Mouse (Mus musculus) T-helper 2 cell (primary cell): ENCODE measurements at regions not wholly inside any gene's neighbourhood (a gene's known extent, or its start where the extent isn't known, plus 50 kb on each side); places are given as distances from the start of the nearest gene placed in this dataset.
"Not testable (repeated sequence)": the region's sequence is repeated elsewhere in the genome, so short reads cannot be mapped to it uniquely, and the experiment has no call there.

ENCODE experiments used
- in situ Hi-C: fragments of 300-600 bp; cut with MboI, MseI; formaldehyde crosslinking; loops from one replicate; pipeline ENCODE4 v1.15.1; 2025; ENCODE audit warnings: high pct_unique_total_duplicates

DNA sequence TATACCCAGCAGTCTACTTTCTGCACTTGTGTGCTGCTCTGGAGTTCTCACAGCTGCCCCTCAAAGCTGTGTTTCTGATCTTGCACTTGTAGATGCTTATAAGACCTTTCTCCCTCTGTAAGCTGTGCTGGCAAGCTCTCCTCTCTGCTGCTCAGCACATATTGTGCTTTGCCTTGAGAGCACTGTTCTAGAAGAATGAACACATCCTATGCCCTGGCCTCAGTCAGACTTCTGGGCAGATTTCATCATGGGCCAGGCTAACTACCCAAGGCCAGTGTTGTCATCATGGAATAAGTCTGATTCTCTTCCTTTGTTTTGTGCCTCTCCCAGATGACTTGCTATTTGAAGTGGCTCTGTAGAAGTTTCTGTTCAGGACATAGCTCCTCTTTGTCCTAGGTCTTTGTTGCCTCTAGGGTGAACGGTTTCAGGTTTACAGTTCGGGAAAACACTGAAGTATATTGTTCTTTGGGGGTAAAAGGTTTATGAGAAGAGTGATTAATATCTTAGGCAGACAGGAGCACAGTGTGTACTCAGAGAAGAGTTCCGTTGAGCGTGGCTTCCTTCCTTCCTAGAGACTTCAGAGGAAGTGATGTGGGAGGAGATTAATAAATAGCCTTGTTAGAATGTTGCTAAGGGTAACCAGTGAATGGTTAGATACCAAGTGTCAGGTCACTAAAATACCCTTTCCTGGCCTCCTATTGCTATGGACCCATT is 70.8 kb downstream of the Pcdh18 start:
- in situ Hi-C loops = no loop called here

DNA sequence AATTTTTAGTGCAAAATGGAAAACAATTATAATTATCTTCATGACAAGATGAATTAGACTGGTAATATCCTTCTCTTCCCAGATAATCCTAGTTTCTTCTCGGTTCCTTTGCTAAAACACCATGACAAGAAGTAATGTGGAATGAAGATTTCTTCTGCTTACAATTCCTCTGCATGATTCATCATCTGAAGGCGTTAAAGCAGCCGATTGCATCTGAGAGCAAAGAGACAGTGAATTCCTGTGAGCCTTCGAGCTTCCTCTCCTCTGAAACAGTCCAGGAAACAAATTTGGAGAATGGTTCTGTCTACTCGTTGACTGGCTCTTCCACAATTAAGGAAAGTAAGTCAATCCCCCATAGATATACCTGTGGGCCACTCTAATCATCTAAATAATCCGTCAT is 82.2 kb downstream of the Pcdh18 start:
- in situ Hi-C loops = no loop called here

DNA sequence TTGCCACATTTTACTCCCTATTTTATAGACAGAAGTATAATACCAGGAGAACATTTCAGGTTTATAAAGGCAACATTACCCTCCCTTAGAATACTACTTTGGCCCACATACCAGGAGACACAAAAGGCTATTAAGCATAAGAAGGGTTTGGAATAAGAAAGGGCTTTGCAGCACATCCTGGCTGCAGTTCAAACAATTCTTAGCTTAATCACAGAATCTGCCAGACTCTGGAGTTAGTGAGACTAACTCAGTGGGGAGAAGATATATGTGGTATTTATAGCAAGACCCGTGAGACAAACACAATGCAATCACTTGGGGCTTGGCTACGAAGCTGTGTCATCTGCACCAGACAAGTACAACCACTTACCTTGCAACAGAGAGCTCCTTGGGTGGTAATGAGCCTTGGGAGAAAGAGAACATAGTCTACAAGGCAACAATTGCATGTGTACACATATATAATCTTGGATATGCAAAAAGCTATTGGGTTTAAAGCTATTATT is 84.4 kb downstream of the Pcdh18 start:
- in situ Hi-C loops = no loop called here

DNA sequence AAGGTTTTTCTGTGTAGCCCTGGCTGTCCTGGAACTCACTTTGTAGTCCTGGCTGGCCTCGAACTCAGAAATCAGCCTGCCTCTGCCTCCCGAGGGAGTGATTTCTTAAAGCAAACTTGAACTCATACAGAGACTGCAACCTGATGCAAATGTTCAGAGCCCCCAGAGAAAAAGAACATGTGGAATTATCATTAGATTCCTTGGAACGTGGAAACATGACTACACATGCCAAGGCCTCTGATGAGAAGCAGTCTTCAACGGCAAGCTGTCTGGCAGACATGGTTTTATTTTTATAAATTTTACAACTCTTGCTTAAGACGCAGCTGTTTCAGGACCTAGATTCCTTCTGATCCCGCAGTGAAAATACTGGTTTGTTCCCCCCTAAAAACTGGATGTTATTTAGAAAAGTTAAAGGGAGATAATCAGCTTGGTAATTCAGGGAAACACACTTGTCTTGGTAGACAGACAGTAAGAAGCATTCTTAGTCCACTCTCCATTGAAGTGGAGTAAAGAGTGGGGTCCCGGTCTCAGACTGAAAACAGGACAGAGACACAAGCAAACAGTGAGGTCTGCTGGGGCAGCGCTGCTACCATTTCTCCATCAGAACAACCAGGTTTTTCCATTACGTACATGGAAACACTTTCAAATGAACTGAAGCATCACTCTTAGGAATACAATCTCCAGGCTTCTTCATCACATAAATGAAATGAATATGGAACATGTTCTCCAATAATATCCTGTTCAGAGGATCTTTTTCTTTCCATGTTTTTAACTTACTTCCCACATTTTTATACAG is 89.4 kb downstream of the Pcdh18 start:
- in situ Hi-C loops = loop anchor here (10.0 kb wide), 1 partner anchor 913 kb away; no protein-coding TSS in a partner anchor

DNA sequence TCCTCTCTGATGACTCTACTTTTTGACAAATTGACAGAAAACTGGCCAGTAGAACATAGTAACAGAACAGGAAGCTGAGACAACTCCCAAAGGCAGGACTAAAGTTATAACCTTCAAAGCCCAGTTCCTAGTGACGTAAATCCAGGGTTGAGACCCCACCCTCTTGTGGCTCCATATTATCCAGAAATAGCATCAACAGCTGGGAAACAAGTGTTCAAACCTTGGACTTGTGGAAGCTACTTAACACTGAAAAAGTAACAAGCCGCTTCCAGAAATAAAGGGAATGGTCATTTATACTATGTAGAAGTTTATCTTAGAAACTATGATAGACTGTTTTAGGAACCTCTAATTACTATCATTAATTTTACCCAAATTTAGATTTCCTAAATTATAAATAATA is 90.6 kb downstream of the Pcdh18 start:
- in situ Hi-C loops = loop anchor here (10.0 kb wide), 1 partner anchor 912 kb away; no protein-coding TSS in a partner anchor

DNA sequence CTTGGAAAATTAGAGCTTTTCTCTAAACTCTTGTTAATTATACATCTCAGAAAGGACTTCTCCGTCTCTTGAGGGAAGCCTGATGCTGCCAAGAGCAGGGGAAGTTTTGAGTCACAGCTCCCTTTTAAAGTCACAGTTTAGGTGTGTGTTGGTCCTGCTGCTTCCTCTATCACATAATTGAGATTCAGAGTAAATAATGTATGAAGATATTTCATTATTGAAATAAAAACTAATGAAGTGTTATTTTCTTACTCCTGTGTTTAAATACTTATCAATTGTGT is 108.3 kb downstream of the Pcdh18 start:
- in situ Hi-C loops = no loop called here

DNA sequence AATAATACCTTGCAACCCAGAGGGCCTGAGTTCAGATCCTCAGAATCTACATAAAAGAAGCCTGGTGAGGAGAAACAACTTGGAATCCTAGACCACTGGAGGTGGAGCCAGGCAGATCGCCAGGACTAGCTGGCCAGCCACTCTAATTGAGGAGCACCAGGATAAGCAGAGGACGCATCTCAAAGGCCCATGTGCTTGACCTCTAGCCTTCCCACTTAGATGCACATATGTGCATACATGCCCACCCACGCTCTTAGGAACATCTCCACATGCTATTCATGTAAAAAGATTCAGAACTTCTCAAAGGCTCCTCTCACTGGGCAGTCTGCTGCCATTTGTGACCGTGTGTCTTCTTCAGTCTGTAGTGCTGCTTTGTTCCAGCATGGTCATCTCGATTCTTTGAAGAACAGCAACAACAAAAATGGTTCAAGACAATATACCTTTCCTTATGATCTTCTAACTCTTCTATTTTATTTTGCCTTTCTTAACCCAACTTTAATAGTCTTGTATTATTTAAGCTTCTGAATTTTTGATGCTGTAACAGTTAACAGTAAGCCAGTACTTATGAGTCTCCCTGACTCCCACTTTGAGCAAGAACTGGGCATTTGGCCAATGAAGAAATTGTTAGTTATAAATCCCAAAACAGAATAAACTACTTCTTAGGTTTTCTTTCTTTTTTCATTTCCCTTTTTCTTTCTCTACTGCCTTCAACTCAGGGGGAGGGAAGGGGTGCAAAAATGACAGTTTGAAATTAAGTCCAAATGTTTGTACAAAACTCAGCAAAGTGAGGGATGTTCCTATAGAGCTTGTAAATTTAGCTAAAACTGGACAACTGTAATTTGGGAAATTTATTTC is 108.9 kb downstream of the Pcdh18 start:
- in situ Hi-C loops = no loop called here

DNA sequence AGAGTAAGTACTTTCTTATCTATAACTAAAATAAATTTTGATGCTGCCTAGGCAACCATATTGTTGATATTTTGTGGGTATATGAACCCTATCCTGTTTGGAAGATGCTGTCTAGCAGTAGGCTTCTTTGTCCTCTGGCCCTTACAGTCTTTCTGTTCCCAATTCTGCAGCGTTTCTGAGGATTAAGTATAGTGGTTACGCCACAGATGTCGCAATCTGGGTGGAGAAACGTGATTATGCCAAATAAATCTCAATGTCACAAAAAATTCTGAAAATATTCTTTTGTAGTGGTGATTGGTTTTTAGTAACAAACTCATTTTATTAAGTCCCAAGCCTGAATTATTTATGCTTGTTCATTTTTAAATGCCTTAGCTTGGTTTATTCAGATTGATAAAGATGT is 112.1 kb downstream of the Pcdh18 start:
- in situ Hi-C loops = no loop called here

DNA sequence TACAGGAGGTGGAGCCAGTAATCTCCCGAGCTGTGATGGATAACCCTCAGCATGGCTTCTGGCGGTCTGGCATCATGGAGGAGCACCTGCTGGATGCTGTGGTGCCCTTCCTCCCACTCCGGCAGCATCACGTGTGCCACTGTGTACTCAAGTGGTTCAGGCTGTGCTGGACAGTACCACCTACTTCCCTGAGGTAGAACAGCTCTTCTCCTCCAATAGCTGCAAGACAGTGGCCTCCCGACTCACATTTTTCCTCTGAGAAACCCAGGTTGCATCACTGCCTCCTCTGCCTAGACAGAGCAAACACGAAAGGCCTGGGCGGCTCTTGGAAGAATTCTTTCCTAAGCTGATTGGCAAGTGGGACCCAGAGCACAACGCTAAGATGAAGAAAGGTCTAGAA is 113.3 kb downstream of the Pcdh18 start:
- in situ Hi-C loops = no loop called here

DNA sequence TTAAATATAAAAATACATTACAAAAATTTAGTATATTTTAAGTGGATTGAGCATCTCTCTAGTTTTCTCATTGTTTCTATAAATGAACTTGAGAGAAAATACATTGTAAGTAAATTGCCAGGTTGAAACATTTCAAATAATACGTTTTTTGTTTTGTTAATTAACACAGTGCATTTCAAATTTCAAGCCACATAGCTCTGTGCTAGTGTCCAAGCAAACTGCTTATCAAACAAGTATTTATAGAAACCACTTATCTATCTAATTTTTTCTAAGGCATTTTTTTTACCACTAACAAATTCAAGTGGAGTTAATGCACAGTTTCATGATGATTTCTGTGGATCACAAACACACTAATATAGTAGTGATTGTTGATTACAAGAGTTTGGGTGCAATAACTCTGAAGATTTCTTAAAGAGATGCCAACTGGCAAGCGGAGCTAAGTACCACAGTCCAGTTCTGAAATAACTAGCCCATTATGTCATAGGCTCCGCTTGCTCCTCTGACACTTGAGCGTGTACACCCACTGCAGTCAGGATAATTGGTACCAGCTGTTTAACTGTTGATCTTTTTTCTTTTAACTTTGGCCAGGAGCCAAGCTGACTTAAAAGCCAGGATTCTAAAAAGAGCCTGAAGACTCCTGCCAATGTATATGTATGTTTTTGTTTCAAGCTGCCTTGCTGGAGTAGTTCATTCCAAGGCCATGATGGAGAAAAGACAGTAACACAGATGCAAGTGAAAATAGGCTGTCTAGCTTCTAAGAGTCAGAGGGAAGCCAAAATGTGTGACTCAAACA is 115.0 kb downstream of the Pcdh18 start:
- in situ Hi-C loops = no loop called here

DNA sequence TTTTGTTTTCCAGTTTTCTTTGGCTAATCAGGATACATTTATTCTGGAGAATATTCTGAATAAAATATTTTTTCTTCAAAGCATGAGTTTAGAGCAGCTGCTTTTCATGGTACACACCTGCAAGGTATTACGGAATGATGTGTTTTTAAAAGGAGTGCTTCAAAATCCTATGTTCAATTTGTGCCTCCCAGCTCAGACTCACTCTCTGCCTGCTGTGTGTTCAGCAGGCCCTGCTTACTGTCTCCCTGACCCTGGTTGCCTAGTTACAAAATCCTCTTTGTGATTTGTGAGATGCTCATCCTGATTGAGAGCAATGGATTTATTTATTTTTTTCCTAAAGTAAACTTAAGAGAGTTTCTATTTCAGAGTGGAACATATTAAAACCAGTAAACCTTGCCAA is 115.7 kb downstream of the Pcdh18 start:
- in situ Hi-C loops = no loop called here

DNA sequence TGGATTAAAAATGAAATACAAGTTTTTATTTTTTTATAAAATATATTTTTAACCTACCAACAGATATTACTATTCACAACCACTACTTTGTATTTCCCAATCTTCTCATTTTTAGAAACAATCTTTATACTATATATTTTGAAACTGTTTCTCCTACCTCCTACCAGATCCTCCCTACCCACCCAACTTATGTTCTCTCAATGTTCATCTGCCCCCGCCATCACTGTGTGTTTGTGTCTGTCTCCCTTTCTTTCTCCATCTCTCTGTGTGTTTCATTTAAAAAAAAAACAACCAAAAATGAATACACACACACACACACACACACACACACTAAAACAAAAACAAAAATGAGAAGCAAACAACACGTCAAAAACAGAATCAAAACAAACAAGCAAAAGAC is 118.5 kb downstream of the Pcdh18 start:
- in situ Hi-C loops = no loop called here

DNA sequence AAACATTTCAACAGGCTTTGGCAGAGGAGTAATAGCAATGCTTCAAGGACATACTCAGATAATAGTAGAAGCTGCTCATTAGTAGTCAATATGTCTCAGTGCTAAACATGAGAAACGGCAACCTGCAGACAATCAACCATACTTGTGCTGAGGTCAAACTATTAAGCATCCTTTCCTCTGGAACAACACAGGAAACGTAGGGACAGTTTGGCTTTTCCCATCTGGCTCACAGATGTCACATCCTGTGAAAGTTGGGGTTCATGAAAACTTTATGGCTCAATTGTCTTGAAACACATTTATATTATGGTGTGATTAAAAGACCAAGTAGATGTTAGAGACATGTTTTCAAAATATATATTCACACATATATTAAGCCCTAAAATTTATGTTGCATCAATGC is 120.4 kb downstream of the Pcdh18 start:
- in situ Hi-C loops = no loop called here

DNA sequence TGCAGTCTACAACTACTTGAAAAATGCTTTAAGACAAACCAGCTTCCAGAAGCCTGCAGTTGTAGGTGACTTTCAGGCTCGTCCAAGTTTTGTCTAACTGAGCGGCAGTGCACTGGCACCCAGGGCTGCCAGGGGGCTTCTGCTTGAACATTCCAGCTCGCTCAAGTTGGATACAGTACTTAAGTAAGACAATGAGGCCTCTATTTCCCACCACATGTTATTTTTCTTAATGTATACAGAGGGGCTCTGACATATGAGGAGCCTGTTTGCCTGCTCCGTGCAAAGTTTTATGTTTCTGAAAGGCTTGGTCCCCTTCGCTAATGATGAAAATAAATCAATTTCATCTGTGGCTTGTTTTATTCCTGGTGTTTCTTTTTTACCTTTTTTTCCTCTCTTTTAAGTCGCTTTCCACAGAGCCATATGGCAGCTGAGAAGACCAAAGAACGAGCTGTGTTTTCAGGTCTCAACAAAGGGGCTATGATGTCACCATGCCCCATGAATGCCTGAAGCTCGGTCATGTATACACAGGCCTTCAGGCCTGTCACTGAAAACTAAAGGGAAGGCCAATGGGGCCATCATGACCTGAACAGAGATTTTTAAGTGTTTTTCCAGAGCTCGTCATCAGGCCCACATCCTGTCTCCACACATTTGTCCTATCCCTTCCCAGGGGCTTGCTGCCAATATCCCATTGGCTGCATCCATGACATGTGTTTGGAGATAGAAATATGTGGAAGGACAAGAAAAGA is 164.2 kb downstream of the Pcdh18 start:
- in situ Hi-C loops = no loop called here

DNA sequence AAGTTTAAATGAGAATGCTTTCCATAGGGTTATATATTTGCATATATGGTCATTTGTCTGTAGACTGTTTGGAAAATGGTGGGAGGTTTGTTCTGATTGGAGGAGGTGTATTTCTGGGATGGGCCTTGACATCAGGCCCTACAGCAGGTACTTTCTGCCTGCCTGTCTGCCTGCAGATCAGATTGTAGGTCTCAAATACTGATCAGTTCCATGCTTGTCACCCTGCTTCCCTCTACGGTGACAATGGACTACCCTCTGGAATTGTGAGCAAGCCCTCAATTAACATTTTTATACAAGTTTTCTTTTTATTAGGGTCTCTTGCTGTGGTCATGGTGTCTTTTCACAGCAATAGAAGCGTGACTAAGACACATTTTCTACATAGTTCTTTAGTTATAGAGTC is 166.9 kb downstream of the Pcdh18 start:
- in situ Hi-C loops = no loop called here

DNA sequence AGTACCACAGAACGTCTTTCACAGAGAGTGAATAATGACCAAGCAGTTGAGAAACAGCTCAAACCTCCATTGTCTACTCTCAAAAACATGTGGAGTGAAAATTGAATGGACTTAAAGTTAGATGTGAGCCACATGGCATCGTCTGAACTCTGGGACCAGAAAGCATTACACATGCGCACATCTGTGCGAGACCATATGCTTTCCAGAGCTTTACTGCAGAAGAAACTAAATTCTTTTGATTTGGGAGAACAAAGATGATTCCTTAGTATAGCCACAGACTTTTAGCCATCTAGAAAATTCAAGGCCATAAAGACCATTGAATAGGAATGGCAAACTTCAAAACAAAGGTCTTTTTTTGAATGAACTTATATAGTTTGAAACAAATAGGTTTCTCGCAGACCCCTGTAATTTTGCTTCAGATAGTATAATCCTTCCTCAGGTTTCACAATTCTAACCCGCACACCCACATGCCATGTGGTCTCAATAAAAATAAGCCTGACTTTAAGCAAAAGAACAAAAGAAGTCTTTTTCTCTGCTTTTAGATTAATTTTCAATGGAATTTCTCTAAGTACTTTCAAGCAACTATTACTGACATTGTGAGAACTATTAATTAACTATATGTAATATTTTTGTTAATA is 170.5 kb downstream of the Pcdh18 start:
- in situ Hi-C loops = no loop called here

DNA sequence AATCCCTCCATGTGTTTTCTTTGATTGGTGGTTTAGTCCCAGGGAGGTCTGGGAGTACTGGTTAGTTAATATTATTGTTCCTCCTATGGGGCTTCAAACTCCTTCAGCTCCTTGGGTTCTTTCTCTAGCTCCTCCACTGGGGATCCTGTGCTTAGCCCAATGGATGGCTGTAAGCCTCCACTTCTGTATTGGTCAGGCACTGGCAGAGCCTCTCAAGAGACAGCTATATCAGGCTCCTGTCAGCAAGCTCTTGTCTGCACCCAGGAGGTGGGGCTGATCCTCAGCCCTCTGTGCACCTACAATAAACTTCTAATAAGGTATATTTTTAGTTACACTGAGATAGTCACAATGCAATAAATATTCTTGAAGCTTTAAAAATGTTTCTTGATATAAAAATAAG is 171.2 kb downstream of the Pcdh18 start:
- in situ Hi-C loops = not testable (repeated sequence)

DNA sequence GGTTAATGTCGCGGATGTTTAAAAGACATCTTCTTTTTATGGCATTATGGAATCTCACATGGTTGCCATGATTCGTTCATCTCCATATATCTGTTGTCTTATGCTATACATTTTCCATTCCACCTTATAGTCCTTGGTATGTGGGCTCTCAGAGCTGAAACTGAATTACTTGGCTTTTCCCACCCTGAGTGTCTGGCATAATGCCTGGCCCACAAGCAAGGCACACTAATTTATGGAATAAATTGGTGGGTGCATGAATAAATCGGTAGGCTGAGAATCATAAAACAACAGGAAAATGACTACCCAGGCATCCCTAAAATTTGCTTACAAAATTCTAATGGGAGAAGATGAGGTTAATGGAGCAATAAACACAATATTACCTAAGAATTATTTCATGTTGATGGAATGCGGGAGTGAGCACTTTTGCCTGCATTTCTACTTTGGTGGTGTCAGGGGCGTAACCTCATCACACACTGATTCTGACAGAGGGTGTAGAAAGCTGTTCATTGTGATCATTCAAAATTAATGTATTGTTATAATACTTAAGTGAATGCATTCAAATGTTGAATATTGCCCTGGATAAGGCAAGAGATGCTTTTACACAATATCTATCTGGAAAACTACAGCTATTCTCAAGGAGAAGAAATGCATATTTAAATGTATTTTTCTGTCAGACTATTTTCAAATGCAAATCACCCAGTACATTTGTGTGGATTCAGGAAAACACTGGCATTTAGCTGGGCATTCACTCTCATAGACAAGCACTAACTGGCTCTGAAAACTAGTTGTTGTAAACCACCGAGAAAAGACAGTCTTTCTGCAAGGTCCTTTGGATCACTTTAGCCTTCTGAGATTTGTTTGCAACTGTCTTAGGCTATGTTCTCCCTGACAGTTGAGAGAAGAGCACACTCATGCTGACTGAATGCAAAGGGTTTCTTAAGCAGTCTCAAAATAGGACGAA is 190.1 kb downstream of the Pcdh18 start:
- in situ Hi-C loops = loop anchor here (25.0 kb wide), 1 partner anchor 470 kb away; no protein-coding TSS in a partner anchor

DNA sequence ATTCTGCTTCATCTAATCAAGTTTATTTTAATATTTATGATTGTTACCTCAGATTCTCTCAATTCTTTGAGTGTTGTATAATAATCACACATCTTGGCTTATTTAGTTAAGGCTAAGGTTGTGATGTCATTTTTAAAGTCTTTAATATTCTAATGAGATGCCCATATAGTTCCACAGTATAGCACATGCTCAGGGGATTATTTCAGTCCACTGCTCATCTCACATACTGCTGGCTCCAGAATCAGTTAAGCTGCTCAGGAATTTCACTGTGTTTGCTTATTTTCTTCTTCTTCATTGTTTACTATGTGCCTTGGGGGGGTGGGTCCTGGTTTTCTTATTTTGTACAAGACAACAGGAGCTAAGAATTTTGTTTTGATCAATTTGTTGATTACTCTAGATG is 229.5 kb downstream of the Pcdh18 start:
- in situ Hi-C loops = no loop called here
